Mouse (Mus musculus) frontal cortex, adult 2 months (tissue): ENCODE measurements around the gene Arfgap3. TPM values are rescaled to one million over a fixed set of nuclear protein-coding genes. Genes with fewer than 3 reads are reported as not detected.
A peak's percentile ranks its signal among the peaks of the same experiment; 100 is the strongest.

Source experiments
- DNase-seq, 2 experiments: peaks; one replicate each; pipeline ENCODE4 v3.0.0; 2022; ENCODE audit warnings: low spot score in 1 of 2; ENCODE audit errors: extremely low spot score in 1 of 2
- polyA plus RNA-seq: library from polyadenylated mRNA; depleted of rRNA; stranded (reverse); fragments of >200 nt; gene quantifications from 2 replicates; pipeline ENCODE4 v1.2.3, GENCODE M21; 2012; rRNA removed

Gene Arfgap3
- polyA plus RNA-seq, 1 experiment, result 25.3 TPM

GRCm38 (mm10) chr15:83255191-83255782 is 94.8 kb downstream of the Arfgap3 start:
- DNase-seq, result no peak

DNA sequence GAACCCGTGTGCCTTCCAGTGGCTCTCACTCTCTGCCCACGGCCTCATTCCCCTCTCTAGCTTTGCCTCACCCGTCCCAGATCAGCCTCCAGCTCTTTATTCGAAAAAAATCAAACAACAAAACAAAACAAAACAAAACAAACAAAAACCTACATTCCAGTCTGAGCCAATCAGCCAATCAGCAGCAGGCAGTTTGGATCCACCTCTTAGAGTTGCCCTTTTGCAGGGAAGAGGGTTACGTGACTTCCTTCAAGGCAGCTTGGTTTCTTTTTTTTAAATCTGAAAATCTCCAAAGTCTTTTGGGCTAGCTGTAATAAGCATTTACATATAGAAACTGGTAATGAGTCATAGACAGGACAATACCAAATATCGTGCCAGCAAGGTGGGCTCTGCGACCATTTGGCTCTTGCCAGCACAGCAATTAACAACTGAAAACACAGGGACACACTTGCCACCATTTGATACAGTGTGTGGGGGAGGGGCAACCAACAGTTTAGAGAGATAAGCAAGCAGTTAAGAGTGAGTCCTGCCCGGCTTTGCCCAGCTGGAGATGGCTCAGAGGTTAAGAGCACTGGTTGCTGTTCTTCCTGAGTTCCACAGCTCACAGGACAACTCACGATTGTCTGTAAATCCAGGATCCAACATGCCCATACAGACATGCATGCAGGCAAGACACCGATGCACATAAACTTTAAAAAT is 95.5 kb downstream of the Arfgap3 start:
- DNase-seq, result no peak

- no peak for DNase-seq
These were observed 98.0 kb downstream of the Arfgap3 start for GRCm38 (mm10) chr15:83252060-83252459.

GRCm38 (mm10) chr15:83251176-83252004 is 98.7 kb downstream of the Arfgap3 start, which contains the start of gene A4galt:
A4galt (minus strand) TSS chr15:83251774.
- peak in 1 of 2 experiments; percentile 17 for DNase-seq

DNA sequence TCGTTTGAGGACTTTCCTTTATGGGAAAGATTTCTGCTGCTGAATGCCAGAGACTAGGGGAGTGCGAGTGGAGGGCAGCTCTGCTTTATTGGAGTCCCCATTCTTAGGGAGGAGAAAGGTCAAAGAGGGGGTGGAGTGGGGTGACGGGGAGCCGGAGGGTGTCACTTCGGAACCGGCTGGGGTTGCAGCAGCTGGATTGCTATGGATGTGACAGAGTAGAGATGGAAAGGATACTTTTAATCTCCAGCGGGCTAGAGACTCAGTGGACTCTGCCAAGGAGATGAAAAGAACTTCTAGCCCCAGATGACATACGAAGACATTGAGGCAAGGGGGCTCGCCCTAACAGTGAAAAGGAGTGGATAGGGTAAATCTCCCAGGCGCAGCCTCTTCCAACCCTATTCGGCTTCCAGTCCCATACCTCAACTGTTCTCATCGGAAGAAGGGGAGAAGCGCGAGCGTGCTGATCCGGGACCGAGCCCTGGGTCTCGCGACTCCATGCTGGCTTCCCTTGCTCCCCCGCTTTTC is 99.3 kb downstream of the Arfgap3 start:
- DNase-seq, result no peak

Other genes with a start within 250 kb of the Arfgap3 start
- 109 and 111 TPM in 2 replicates for gene Rrp7a, start 227.4 kb downstream of the Arfgap3 start, polyA plus RNA-seq
- gene Poldip3, start 200.9 kb downstream of the Arfgap3 start, polyA plus RNA-seq, result 67.7 and 76.6 TPM in 2 replicates
- 62.2 and 64.4 TPM in 2 replicates for gene Cyb5r3, start 177.7 kb downstream of the Arfgap3 start, polyA plus RNA-seq
- gene A4galt, start 98.5 kb downstream of the Arfgap3 start, polyA plus RNA-seq, result 5.0 and 6.7 TPM in 2 replicates
- gene Pacsin2, start 114.4 kb upstream of the Arfgap3 start, polyA plus RNA-seq, result 231 and 243 TPM in 2 replicates
- 51.6 and 52.9 TPM in 2 replicates for gene Ttll1, start 160.6 kb upstream of the Arfgap3 start, polyA plus RNA-seq
- gene Bik, start 176.6 kb upstream of the Arfgap3 start, polyA plus RNA-seq, result 0.30 and 0.59 TPM in 2 replicates
- 10.9 and 11.3 TPM in 2 replicates for gene Tspo, start 213.3 kb upstream of the Arfgap3 start, polyA plus RNA-seq
- gene Mcat, start 213.5 kb upstream of the Arfgap3 start, polyA plus RNA-seq, result 23.9 and 29.6 TPM in 2 replicates
- gene Ttll12, start 244.9 kb upstream of the Arfgap3 start, polyA plus RNA-seq, result 13.9 and 14.7 TPM in 2 replicates